ENCODE assay signal across 8 mouse cellular contexts in the genomic region with DNA sequence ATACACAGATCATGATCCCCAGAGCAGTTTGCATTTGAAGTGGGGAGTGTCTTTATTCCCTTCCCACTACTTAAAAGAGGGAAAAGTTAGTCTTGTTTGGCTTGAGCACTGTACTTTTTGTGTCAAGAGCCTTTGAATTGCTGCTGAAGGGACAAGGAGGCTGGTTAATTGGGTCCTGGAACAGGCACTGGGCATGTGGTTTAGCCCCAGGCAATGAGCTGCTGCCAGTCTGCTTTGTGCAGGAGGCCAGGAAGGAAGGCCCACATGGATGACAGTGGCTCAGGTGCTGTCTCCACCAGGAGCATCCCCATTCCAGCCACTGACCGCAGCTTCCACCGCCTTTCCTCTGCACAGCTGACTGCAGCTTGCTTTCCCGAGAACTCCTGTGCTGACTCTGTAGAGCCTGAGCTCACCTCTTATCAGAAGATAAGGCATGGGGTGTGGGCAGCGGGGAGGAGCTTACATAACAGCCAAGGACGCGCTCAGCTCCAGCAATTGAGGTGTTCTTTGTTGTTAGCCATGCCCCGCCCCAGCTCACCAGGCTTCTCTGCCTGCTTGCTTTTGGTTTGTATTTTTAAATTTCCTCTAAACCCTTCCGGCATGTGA. TPM values are rescaled to one million over a fixed set of nuclear protein-coding genes. Genes with fewer than 3 reads are reported as not detected.
DNase-seq lines count a peak whose midpoint lies in the region; ATAC-seq and TF ChIP-seq lines count a peak whose summit lies in the region.

No protein-coding gene starts in this region.

- H3K9me3 ChIP-seq in heart, embryonic 11.5 days (replicated peaks; ENCODE audit: control insufficient read depth, low read length): no peaks in the 10 kb centered on the region
- no peaks in the 10 kb centered on the region for H3K9me3 ChIP-seq in liver, postnatal 0 days (ENCODE audit: low read length)

- no peak for TF ChIP-seq CTCF in liver, postnatal 0 days (IDR thresholded peaks at IDR 0.05; ENCODE audit: low read depth)

- H3K27me3 ChIP-seq in heart, embryonic 11.5 days (ENCODE audit: control insufficient read depth, insufficient read depth, low read length): no peaks in the 10 kb centered on the region
- no peaks in the 10 kb centered on the region for H3K27me3 ChIP-seq in liver, postnatal 0 days (ENCODE audit: insufficient read depth, low read length)

- H3K36me3 ChIP-seq in heart, embryonic 11.5 days (ENCODE audit: control insufficient read depth, insufficient read depth, low read length): no peaks in the 10 kb centered on the region
- H3K36me3 ChIP-seq in liver, postnatal 0 days (replicated peaks; ENCODE audit: insufficient read depth, low read length): peaks cover 2% of the 10 kb centered on the region

- TF ChIP-seq EP300 in liver, postnatal 0 days (IDR thresholded peaks at IDR 0.05; ENCODE audit: low read depth): no peak

- H3K4me3 ChIP-seq in heart, embryonic 11.5 days (ENCODE audit: low read depth, low read length): no peak overlapping the region
- no peak overlapping the region for H3K4me3 ChIP-seq in liver, postnatal 0 days (ENCODE audit: low read depth, low read length)

- DNase-seq in urinary bladder, adult 18-20 months (ENCODE audit: low spot score in 2 of 2): peak; percentile 14 to 32
- no peak for DNase-seq in urinary bladder, adult 2 months (ENCODE audit: low spot score)
- peak; percentile 75 for DNase-seq in cerebellum, adult 8-10 months
- DNase-seq in liver, postnatal 0 days: peak; percentile 26
- DNase-seq in urinary bladder, postnatal 36 days (ENCODE audit: low spot score in 2 of 2): peak; percentile 13 to 23
- DNase-seq in layer of hippocampus, postnatal 25 days (ENCODE audit: extremely low spot score in 1 of 2, low spot score in 1 of 2): no peak
- no peak for DNase-seq in left cerebral cortex, postnatal 14 days (ENCODE audit: low spot score in 2 of 2)

- H3K9ac ChIP-seq in heart, embryonic 11.5 days (ENCODE audit: low read depth, low read length): no peak overlapping the region
- H3K9ac ChIP-seq in liver, postnatal 0 days (replicated peaks): no peak overlapping the region

- WGBS in heart, embryonic 11.5 days (ENCODE audit: insufficient replicate concordance): 15% methylated on average over 8 of the region's 8 CpGs
- 35% methylated on average over 8 of the region's 8 CpGs for WGBS in liver, postnatal 0 days (ENCODE audit: insufficient replicate concordance)

- peak overlapping the region; percentile 34; the same call in 1 of the 2 replicates for H3K4me2 ChIP-seq in heart, embryonic 11.5 days
- peak overlapping the region; percentile 22; the same call in 1 of the 2 replicates for H3K4me2 ChIP-seq in liver, postnatal 0 days (ENCODE audit: low read depth, low read length)

- H3K4me1 ChIP-seq in heart, embryonic 11.5 days (ENCODE audit: control insufficient read depth, insufficient read depth, low read length): peaks cover 12% of the 10 kb centered on the region
- H3K4me1 ChIP-seq in liver, postnatal 0 days (ENCODE audit: insufficient read depth): 0 out of 2 replicates have a peak, but pooled peaks cover 2% of the 10 kb centered on the region

- no peak overlapping the region for H3K27ac ChIP-seq in heart, embryonic 11.5 days (ENCODE audit: low read depth, low read length)
- H3K27ac ChIP-seq in liver, postnatal 0 days (ENCODE audit: low read depth): no peak overlapping the region

- intact Hi-C loops in left cerebral cortex, postnatal 14 days (cut with DNase I): no loop called here

- peak; percentile 55; the same call in 1 of the 2 replicates for ATAC-seq in heart, embryonic 11.5 days (replicated peaks; ENCODE audit: insufficient number of reproducible peaks, low FRiP score, low TSS enrichment)
- 0 out of 2 replicates have a peak, but pooled peaks have one; percentile 23 for ATAC-seq in liver, postnatal 0 days

RNA-seq across cellular contexts. Expression of a gene that starts 50.0 kb away (rescaled TPM):
- polyA plus RNA-seq in urinary bladder, adult 2 months (2012; rRNA removed): 20.6 and 24.4 TPM in 2 replicates
- polyA plus RNA-seq in heart, embryonic 11.5 days (2014; fragmentation: Nextera tagmentation; extraction: Ambion mirVana): 20.7 and 24.2 TPM in 2 replicates
- 8.5 and 9.5 TPM in 2 replicates for polyA plus RNA-seq in liver, postnatal 0 days (2015; fragmentation: Nextera tagmentation; extraction: Ambion mirVana)
- total RNA-seq in layer of hippocampus, postnatal 25 days (2021): 10 to 100 TPM; 64.7 to 66.9 TPM
- total RNA-seq in left cerebral cortex, postnatal 14 days (2021): 10 to 100 TPM; 53.8 to 55.3 TPM

RNA-seq across cellular contexts. Expression of a gene that starts 50.1 kb away (rescaled TPM):
- 26.1 and 27.2 TPM in 2 replicates for polyA plus RNA-seq in urinary bladder, adult 2 months (2012; rRNA removed)
- 19.3 and 20.4 TPM in 2 replicates for polyA plus RNA-seq in heart, embryonic 11.5 days (2014; fragmentation: Nextera tagmentation; extraction: Ambion mirVana)
- 4.2 and 4.8 TPM in 2 replicates for polyA plus RNA-seq in liver, postnatal 0 days (2015; fragmentation: Nextera tagmentation; extraction: Ambion mirVana)
- total RNA-seq in layer of hippocampus, postnatal 25 days (2021): 1,000 to 10,000 TPM; 1,823 to 1,918 TPM
- total RNA-seq in left cerebral cortex, postnatal 14 days (2021): 100 to 1,000 TPM; 959 to 969 TPM

Comparison
In these comparisons a context has a peak if more than half of its experiments do, and no peak if none do; other contexts are left out.
1. DNase-seq: peak in urinary bladder, adult 18-20 months (2 of 2), cerebellum, adult 8-10 months (single experiment), liver, postnatal 0 days (single experiment) and urinary bladder, postnatal 36 days (2 of 2); none in urinary bladder, adult 2 months (single experiment), layer of hippocampus, postnatal 25 days (0 of 2) and left cerebral cortex, postnatal 14 days (0 of 2).